Mouse (Mus musculus): ENCODE data around the gene Fbxo48. TPM values are rescaled to one million over a fixed set of nuclear protein-coding genes. Genes with fewer than 3 reads are reported as not detected.

Gene Fbxo48
- polyA plus RNA-seq (2015; fragmentation: Nextera tagmentation; extraction: Ambion mirVana) = 0.98 and 1.1 TPM in 2 replicates

GRCm38 (mm10) chr11:16950976-16951760 is at the start of gene Fbxo48:
Gene Fbxo48, plus strand, starts transcription at chr11:16951375.
- Histone ChIP-seq H3K9ac (replicated peaks) (peak within 1 kb of the TSS; percentile 63), H3K4me1 (peaks cover 15% of the 10 kb centered on the region), H3K9me3 (no peaks in the 10 kb centered on the region), H3K36me3 (no peaks in the 10 kb centered on the region), H3K4me2 (replicated peaks) (peak within 1 kb of the TSS; percentile 90), H3K4me3 (peak within 1 kb of the TSS; percentile 62), H3K27me3 (no peaks in the 10 kb centered on the region), H3K27ac (replicated peaks) (no peak within 1 kb of the TSS)
- peak; percentile 100 for ATAC-seq (replicated peaks)
- under 1% methylated on average over 38 of the region's 38 CpGs for WGBS

DNA sequence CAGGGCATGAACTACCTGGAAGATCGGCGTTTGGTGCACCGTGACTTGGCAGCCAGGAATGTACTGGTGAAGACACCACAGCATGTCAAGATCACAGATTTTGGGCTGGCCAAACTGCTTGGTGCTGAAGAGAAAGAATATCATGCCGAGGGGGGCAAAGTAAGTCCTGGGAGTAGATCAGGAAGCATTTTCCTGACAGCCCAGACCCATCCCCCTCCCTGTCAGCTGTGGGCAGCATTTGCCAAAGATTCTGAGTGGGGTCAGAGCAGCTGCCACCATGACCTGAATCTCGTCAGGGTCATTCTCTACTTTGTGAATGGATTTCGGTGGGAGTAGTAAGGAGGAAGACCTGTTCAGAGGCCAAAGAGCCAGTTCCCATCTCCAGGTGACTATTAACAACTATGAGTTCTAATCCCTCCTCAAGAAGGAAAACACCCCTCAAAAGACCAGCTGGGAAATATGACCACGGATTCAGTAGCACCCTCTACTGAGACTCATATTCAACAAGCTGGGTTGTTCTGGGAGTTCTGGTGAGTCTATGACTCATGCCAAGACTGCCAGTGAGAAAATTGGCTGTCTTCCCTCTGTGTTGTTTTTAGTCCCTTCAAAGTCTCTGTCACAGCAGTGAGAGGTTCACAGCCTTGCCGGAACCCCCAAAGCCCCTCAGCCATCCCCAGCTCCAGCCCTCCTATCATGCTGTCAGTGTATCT is 46.7 kb upstream of the Fbxo48 start:
- WGBS = 79% methylated on average over 8 of the region's 8 CpGs
- no peak for ATAC-seq (replicated peaks)
- H3K36me3 ChIP-seq = no peaks in the 10 kb centered on the region
- H3K9ac ChIP-seq (replicated peaks) = no peak overlapping the region
- H3K27me3 ChIP-seq = no peaks in the 10 kb centered on the region
- no peaks in the 10 kb centered on the region for H3K9me3 ChIP-seq
- H3K4me1 ChIP-seq = no peaks in the 10 kb centered on the region
- H3K4me2 ChIP-seq (replicated peaks) = no peak overlapping the region
- H3K4me3 ChIP-seq = no peak overlapping the region
- no peak overlapping the region for H3K27ac ChIP-seq (replicated peaks)

DNA sequence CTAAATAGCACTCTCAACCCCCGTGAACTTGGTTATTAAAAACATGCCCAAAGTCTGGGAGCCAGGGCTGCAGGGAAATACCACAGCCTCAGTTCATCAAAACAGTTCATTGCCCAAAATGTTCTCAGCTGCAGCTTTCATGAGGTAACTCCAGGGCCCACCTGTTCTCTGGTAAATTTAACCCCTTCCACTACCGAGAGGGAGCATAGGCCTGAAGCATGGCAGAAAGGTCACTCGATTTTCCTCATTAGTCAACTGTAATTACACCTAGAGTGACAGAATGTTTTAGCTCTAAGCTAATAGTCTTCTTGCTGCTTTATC is 46.2 kb upstream of the Fbxo48 start:
- no peak overlapping the region for H3K4me2 ChIP-seq (replicated peaks)
- H3K4me1 ChIP-seq = no peaks in the 10 kb centered on the region
- WGBS = 73% methylated on average over 3 of the region's 3 CpGs
- no peak overlapping the region for H3K9ac ChIP-seq (replicated peaks)
- H3K36me3 ChIP-seq = no peaks in the 10 kb centered on the region
- H3K4me3 ChIP-seq = no peak overlapping the region
- ATAC-seq (replicated peaks) = no peak
- H3K27me3 ChIP-seq = no peaks in the 10 kb centered on the region
- H3K27ac ChIP-seq (replicated peaks) = no peak overlapping the region
- H3K9me3 ChIP-seq = no peaks in the 10 kb centered on the region

DNA sequence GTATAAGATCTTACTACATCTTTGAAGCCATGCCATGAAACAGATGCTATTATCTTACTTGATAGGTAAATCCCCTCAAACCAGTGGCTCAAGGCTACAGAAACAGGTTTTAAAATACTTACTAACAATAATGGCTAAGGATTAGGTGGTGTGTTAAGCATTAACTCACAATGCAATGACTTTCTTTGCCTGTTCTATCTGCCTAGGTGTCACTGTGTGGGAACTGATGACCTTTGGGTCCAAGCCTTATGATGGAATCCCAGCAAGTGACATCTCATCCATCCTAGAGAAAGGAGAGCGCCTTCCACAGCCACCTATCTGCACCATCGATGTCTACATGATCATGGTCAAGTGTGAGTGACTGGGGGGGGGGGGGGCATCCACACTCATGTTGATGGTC is 44.6 kb upstream of the Fbxo48 start:
- H3K36me3 ChIP-seq = no peaks in the 10 kb centered on the region
- 93% methylated on average over 2 of the region's 2 CpGs for WGBS
- H3K4me3 ChIP-seq = no peak overlapping the region
- no peak overlapping the region for H3K9ac ChIP-seq (replicated peaks)
- H3K27ac ChIP-seq (replicated peaks) = no peak overlapping the region
- H3K9me3 ChIP-seq = no peaks in the 10 kb centered on the region
- no peaks in the 10 kb centered on the region for H3K27me3 ChIP-seq
- no peak overlapping the region for H3K4me2 ChIP-seq (replicated peaks)
- ATAC-seq (replicated peaks) = no peak
- H3K4me1 ChIP-seq = no peaks in the 10 kb centered on the region

DNA sequence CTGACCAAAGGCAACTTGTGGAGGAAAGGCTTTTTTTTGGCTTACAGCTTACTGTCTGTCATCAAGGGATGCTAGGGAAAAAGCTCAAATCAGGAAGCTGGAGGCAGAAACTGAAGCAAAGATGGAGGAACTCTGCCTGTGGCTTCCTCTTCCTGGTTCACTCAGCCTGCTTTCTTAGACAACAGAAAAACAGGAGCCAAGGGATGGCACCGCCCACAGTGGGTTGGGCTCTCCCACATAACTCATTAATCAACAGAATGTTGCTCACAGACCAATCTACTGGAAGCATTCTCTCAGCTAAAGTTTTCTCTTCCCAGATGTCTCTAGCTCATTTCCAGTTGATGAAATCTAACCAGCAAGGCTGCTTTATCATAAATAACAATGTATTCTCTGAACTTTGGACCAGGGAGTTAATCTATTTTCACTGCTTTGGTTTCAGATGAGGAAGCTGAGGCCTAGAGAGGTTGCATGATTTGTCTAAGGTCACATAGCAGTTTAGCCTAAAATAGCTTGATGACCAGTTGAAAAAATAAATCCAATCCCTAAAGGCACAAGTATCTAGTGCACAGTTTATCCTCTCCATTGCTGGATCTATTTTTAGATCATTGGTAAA is 43.6 kb upstream of the Fbxo48 start:
- Histone ChIP-seq H3K36me3 (no peaks in the 10 kb centered on the region), H3K4me3 (no peak overlapping the region), H3K9me3 (no peaks in the 10 kb centered on the region), H3K4me1 (no peaks in the 10 kb centered on the region), H3K27me3 (no peaks in the 10 kb centered on the region), H3K9ac (replicated peaks) (no peak overlapping the region), H3K4me2 (replicated peaks) (no peak overlapping the region), H3K27ac (replicated peaks) (no peak overlapping the region)
- no peak for ATAC-seq (replicated peaks)
- WGBS = 88% methylated on average over 1 of the region's 1 CpGs

- 72% methylated on average over 3 of the region's 3 CpGs for whole genome bisulfite sequencing
These were observed 36.4 kb upstream of the Fbxo48 start for GRCm38 (mm10) chr11:16914756-16915155.

GRCm38 (mm10) chr11:16915850-16916249 is 35.3 kb upstream of the Fbxo48 start:
- no peaks in the 10 kb centered on the region for H3K27me3 ChIP-seq
- 54% methylated on average over 5 of the region's 5 CpGs for WGBS
- no peaks in the 10 kb centered on the region for H3K9me3 ChIP-seq
- H3K4me3 ChIP-seq = no peak overlapping the region
- H3K36me3 ChIP-seq = no peaks in the 10 kb centered on the region
- no peak overlapping the region for H3K9ac ChIP-seq (replicated peaks)
- H3K4me1 ChIP-seq = no peaks in the 10 kb centered on the region
- no peak overlapping the region for H3K4me2 ChIP-seq (replicated peaks)
- no peak overlapping the region for H3K27ac ChIP-seq (replicated peaks)
- no peak for ATAC-seq (replicated peaks)

More at GRCm38 (mm10) chr11:16914756-16915155, 36.4 kb upstream of the Fbxo48 start:
- Histone ChIP-seq H3K27ac (replicated peaks) (no peak overlapping the region), H3K4me3 (no peak overlapping the region), H3K9me3 (no peaks in the 10 kb centered on the region), H3K9ac (replicated peaks) (no peak overlapping the region), H3K27me3 (no peaks in the 10 kb centered on the region), H3K4me2 (replicated peaks) (no peak overlapping the region), H3K36me3 (no peaks in the 10 kb centered on the region), H3K4me1 (no peaks in the 10 kb centered on the region)
- ATAC-seq (replicated peaks) = no peak

DNA sequence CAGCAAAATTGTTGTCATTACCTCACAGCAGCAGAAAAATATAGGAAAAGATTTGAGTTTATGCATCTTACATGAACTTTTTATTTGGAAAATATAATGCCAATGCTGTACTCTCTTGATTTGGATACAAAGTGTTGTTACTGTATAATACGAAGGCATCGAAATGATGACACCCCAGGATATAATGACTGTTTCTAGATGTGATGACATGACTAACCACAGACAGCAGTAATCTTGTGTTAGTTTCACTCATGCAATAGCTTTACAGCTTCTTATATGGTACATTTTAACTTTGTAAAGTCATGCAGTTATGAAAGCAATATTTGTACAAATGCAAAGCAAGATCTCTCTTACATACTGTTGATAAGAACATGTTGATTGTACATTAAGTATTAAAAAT is 33.7 kb upstream of the Fbxo48 start:
- Histone ChIP-seq H3K4me1 (no peaks in the 10 kb centered on the region), H3K9ac (replicated peaks) (no peak overlapping the region), H3K9me3 (no peaks in the 10 kb centered on the region), H3K27ac (replicated peaks) (no peak overlapping the region), H3K36me3 (no peaks in the 10 kb centered on the region), H3K4me2 (replicated peaks) (no peak overlapping the region), H3K4me3 (no peak overlapping the region), H3K27me3 (no peaks in the 10 kb centered on the region)
- 98% methylated on average over 2 of the region's 2 CpGs for WGBS
- no peak for ATAC-seq (replicated peaks)

DNA sequence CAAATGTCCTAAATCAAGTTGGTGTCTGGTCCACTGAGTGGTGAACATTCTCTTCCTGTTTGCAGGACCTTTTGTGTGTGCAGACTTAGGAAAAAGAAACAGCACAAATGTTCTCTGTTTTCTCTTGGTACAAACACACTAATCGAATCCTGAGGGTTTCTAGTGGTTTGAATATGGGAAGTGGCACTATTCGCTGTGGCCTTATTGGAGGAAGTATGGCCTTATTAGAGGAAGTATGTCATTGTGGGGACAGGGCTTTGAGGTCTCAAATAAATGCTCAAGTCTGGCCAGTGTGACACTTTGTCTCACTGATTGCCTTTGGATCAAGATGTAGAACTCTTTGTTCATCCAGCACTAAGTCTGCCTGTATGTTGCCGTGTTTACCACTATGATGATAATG is 19.0 kb upstream of the Fbxo48 start:
- Histone ChIP-seq H3K4me3 (no peak overlapping the region), H3K27ac (replicated peaks) (no peak overlapping the region), H3K4me1 (no peaks in the 10 kb centered on the region), H3K36me3 (no peaks in the 10 kb centered on the region), H3K9me3 (no peaks in the 10 kb centered on the region), H3K9ac (replicated peaks) (no peak overlapping the region), H3K27me3 (no peaks in the 10 kb centered on the region), H3K4me2 (replicated peaks) (no peak overlapping the region)
- 95% methylated on average over 3 of the region's 3 CpGs for WGBS
- ATAC-seq (replicated peaks) = no peak

DNA sequence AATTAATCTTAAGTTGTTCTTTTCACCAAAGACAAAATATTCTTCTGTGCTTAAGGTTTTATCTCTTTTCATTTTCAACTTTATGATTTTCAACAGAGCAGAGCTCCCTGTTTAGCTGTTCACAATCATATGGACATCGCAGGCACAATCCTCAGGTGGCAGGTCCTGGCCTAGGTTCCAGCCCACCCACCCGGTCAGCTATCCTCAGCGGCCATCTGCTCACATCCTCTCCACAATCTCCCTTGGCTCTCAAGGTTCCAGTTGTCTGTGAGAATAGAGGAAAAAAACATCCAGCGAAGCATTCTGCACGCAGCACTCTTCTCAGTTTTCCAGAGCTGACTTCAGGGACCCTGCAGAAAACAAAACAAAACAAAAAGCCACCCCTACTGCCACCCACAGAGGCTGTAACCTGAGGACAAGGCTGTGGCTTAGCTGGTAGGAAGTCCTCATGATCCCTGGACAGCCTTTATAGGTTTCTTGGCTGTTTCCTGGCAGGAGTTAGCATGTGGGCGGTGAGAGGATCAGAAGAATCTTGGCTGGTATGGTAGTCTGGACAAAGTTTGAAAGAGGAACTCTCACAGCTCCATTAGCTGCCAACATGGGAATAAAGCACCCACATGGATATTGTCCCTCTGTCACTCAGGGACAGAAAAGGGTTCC is 15.5 kb upstream of the Fbxo48 start:
- Histone ChIP-seq H3K4me1 (no peaks in the 10 kb centered on the region), H3K4me2 (replicated peaks) (no peak overlapping the region), H3K9me3 (no peaks in the 10 kb centered on the region), H3K4me3 (no peak overlapping the region), H3K36me3 (no peaks in the 10 kb centered on the region), H3K27ac (replicated peaks) (no peak overlapping the region), H3K27me3 (no peaks in the 10 kb centered on the region), H3K9ac (replicated peaks) (no peak overlapping the region)
- WGBS = 72% methylated on average over 6 of the region's 6 CpGs
- ATAC-seq (replicated peaks) = no peak

DNA sequence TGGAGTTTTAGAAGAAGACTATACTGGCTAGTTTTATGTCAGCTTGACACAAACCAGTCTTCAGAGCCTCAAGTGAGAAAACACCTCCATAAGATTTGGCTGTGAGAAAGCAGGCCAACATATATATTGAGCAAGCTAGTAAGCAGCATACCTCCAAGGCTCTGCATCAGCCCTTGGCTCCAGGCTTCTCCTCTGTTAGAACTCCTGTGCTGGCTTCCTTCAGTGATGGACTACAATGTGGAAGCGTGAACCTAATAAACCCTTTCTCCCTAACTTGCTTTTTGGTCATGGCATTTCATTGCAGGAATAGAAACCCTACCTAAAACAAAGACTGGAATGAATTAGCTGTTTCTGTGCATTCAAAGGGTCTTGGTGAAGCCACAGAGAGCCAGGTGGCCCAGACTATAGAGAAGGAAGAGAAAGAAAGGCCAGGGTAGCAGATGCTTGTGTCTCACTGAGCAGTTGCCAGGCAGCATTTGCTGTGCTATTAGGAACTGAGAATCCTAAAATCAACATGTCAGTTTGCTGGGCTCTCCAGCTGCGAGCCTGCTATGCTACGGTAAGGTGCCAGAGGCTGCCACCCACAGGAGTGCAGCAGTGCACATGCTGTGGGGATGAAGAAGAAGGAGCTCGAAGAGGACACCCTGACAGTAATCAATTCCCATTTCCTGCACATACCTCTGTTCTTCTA is 9.9 kb upstream of the Fbxo48 start:
- Histone ChIP-seq H3K4me1 (peaks cover 7% of the 10 kb centered on the region; the same call in 1 of the 2 replicates), H3K27me3 (no peaks in the 10 kb centered on the region), H3K4me2 (replicated peaks) (no peak overlapping the region), H3K4me3 (no peak overlapping the region), H3K9me3 (no peaks in the 10 kb centered on the region), H3K9ac (replicated peaks) (no peak overlapping the region), H3K36me3 (no peaks in the 10 kb centered on the region), H3K27ac (replicated peaks) (peak overlapping the region; percentile 59)
- ATAC-seq (replicated peaks) = peak; percentile 80
- 34% methylated on average over 4 of the region's 4 CpGs for WGBS

All from forebrain, embryonic 15.5 days (tissue).